Mouse (Mus musculus) left cerebral cortex, adult 18-20 months (tissue): ENCODE results near the gene Matk. TPM values are rescaled to one million over a fixed set of nuclear protein-coding genes. Genes with fewer than 3 reads are reported as not detected.
A peak's percentile ranks its signal among the peaks of the same experiment; 100 is the strongest.

Experiments
- DNase-seq, 2 experiments: peaks; one replicate each; pipeline ENCODE4 v3.0.0; 2021 to 2022; ENCODE audit warnings: low spot score in 2 of 2, mixed read lengths in 1 of 2
- total RNA-seq, 2 experiments: library from RNA; stranded (reverse); gene quantifications; 2 replicates each; pipeline ENCODE4 v1.2.3; 2021

The Matk gene
- total RNA-seq, 2 experiments from 2014 or later: 187 to 195 TPM

DNA sequence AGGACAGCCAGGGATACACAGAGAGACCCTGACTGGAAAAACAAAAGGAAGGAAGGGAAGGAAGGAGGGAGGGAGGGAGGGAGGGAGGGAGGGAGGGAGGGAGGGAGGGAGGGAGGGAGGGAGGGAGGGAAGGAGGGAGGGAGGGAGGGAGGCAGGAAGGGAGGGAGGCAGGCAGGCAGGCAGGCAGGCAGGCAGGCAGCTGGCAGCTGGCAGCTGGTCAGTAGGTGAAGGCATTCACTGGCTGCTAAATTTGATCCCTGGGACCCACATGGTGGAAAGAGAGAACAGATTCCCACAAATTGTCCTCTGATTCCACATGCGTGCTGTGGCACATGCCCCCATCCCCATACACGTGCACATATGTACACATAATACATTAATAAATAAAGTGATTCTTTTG is 14.1 kb upstream of the Matk start:
- no peak for DNase-seq

DNA sequence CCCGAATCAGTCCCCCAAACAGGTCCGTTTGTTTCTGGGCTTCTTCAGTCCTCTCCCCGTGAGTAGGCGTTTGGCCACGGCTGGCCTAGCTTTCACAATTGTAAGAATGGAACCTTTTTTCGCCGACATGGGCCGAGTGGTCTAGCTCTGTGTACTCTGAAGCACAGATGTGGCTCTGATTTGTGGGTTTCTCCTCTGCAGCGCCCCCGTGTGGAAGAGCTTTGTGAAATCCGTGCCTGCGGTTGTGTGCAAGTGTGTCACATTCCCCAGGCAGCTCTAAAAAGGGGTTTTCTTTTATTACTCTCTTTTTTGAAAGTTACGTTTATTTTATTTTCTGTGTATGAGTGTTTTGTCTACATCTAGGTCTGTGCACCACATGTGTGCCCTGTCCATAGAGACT is 11.9 kb upstream of the Matk start:
- peak; percentile 75 for DNase-seq

DNA sequence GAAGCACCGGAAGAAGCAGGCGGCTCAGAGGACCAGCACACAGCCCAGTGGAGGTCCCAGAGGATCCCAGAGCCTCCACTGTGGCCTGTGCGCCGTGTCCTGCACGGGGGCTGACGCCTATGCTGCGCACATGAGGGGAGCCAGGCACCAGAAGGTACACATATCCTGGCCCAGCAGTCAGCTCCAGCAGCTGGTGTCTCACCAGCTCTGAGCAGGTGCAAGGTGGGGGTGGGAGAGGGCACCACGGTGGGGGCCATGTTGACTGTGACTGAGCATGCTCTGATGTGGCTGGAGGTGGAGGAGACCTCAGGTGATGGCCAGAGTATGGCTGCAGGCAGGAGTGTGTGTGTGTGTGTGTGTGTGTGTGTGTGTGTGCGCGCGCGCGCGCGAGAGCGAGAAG is 10.7 kb upstream of the Matk start:
- no peak for DNase-seq

DNA sequence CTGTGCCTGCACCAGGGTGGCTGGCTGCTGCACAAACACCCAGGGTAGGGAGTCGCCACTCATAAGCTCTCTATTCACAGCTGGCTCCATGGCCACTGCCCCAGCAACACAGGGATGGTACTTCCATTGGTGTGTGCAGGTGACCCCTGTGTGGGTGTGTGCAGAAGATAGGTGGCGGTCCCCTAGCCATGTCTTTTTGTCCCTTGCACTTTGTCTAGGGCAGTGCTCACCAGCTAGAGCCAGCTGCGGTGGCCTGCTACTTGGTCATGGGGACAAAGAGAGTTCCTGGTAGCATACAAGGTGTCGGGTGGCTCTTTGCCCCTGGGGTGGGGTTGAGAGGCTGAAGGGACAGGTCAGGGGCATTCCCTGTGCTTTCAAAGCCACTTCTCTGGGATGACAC is 8.6 kb upstream of the Matk start:
- DNase-seq: no peak

DNA sequence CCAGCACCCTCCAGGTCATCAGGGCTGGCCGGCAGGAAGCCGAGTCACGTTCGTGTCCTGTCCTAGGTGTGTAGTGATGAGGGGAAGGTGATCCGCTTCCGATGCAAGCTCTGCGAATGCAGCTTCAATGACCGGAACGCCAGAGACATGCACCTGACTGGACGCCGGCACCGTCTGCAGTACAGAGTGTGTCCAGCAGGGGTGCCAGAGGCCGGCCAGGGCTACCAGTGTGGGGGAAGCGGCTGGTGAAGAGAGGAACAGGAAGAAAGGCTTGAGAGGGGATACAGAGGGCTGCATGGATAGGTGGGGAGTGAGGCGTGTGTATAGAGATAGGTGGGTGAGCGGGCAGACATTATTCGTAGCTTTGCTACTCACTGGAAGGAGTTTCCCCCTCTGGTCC is 8.1 kb upstream of the Matk start:
- peak; percentile 81 to 84 for DNase-seq

DNA sequence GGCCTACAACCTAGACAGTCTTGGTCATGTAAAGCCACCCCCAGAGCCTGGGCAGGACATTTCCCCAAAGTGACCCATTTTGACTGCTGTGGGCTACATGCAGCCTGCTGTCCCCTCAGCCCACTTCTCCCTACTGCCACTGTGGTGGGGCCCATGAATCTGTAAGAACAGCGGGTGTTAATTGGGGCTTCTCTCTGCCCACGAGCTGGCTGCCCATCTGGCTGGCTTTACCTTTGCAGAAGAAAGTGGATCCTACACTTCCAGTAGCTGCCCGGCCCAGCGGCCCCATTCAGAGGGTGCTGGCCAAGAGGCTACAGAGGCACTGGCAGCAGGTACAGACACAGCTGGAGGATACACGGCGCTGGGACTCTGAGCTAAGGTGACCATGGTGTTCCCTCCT is 7.6 kb upstream of the Matk start:
- peak in 1 of 2 experiments; percentile 69 for DNase-seq

DNA sequence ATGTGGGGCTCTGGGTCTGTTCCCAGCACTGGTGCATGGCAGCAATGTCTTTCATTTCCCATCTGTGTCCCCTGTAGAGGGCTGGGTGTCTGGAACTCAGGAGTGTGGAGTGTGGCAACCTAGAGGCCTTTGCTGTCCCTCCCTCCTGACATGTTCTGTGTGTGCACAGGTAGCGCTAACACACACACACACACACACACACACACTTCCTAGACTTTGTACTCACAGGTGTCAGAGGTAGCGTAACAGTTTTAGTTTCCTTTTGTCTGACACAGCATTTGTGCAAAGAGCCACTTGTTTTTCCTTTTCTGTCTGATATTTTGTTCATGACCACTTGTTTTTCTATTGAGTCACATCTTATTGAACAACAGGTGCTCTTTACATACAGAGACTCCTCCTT is 4.9 kb upstream of the Matk start:
- no peak for DNase-seq

DNA sequence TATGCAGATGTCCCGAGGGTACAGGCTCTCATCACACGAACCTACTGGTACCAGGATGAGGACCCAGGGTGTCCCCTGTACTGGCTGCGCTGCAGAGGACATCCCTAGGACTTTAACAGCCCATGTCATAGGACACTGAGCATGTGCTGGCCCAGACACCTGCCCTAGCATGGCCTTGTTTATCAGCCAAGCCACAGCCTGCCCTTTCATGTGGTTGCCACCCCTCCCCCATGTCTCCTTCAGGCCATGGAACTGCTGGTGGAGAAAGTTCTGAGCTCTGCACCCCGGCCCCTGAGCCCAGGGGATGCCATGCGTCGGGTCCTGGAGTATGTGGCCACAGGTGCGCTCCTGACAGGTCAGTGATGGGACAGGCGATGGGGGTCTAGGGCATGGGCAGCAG is 3.3 kb upstream of the Matk start:
- no peak for DNase-seq

DNA sequence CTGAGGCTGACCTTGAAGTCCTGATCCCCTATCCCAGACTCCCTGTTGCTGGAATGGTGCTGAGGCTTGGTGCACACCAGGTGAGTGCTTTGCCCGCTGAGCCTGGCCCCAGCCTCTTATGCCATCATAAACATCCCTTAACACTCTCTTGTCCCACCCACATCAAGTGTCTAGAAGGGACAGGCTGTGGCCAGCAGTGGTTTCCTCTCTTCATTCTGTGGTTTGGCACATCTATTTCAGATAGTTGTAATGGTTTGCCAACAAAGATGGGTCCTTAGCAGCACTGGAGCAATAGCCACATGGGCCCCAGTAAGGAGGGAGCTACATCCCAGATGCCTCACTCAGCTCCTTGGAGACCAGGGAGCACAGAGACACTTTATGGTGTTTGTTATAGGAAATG is 2.2 kb downstream of the Matk start:
- DNase-seq: no peak

DNA sequence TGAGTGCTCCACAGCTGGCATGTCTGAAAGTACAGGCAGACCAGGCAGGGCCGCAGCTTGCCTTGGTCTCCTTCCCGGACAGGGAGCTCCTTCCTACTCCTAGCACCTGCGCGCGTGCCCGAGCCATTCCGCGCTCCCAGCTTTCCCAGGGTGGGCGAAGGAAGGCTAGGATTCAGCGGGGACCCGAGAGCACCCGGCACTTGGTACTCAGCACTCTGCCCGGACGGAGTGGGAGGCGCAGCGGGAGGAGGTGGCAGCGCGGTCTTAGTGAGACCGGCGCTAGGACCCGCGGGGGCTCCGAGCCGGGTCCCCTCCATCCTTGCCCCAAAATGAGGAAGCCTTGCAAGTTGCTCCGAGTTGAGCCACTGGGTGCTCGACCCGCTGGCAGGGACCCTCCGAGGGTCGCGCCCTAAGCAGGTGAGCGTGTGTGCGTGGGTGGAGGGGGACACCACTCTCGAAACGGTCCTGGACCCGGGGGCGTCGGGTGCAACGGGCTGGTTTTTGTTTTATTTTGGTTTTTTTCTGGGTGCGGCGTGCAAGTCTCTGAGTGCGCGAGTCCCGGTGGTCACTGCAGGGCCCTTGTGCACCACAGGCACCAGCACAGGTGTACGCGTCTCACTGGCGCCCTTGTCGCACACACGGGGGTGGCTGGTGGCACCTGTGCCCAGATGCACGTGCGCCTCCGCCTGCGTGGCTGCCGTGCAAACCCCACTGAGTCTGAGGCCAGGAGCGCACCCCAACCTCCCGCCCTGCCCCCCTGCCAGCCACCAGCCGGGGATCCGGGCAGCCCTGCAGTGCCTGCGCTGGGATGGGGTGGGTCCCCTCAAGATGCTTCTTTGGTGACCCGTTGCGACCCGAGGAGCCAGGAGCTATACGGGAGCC is 4.7 kb downstream of the Matk start:
- DNase-seq: peak; percentile 58 to 67

DNA sequence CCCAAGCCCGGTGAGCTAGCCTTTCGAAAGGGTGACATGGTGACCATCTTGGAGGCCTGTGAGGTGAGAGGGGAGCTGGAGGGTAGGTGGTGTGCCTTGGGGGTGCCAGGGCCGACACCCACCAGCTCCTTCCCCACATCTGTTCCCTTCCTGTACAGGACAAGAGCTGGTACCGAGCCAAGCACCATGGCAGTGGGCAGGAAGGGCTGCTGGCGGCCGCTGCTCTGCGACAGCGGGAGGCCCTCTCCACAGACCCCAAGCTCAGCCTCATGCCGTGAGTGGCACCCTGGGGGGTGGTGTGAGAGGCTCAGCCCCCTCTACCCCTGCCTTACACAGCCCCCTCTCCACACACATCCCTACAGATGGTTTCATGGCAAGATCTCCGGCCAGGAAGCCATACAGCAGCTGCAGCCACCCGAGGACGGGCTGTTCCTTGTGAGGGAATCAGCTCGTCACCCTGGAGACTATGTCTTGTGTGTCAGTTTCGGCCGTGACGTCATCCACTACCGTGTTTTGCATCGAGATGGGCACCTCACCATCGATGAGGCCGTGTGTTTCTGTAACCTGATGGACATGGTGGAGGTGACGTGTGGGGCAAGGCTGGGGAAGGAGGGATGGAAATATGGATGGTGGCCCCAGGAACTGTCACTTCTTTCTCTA is 6.6 kb downstream of the Matk start:
- DNase-seq: peak in 1 of 2 experiments; percentile 53

DNA sequence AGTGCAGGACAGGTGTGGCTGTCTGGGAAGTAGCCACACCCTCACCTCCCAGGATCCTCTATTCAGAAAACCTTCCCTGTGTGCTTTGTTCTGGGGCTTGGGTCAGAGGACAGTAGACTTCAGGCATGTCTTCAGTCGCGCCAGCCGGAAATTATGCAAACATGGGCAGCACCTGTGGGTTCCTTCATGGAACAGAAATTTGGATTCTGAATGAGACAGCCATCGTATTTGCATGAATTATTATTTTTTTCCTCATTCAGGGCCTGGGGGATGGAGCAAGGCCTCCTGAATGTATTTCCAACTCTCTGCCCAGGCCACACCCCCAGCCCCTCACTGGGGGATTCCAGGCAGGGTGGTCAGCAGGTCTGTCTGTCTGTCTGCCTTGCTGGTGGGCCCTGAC is 8.3 kb downstream of the Matk start:
- no peak for DNase-seq

DNA sequence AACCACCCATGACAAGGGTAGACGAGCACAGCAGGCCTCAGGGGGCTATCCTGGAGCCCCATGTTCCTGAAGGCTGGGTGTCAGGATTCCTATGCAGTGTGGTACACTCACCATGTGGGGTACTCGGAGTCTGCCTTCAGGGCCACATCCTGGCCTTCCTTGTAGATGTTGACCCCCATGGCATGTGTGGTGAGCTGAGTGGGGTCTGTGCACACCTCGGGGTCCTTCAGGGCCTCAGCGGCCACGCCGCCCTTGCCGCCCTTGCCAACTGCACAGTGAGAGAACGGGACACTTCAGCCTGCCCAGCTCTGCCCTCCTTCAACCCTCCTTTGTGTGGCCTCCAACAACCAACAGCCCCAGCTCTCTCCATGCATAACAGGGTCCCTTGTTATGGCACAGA is 12.8 kb downstream of the Matk start:
- no peak for DNase-seq

DNA sequence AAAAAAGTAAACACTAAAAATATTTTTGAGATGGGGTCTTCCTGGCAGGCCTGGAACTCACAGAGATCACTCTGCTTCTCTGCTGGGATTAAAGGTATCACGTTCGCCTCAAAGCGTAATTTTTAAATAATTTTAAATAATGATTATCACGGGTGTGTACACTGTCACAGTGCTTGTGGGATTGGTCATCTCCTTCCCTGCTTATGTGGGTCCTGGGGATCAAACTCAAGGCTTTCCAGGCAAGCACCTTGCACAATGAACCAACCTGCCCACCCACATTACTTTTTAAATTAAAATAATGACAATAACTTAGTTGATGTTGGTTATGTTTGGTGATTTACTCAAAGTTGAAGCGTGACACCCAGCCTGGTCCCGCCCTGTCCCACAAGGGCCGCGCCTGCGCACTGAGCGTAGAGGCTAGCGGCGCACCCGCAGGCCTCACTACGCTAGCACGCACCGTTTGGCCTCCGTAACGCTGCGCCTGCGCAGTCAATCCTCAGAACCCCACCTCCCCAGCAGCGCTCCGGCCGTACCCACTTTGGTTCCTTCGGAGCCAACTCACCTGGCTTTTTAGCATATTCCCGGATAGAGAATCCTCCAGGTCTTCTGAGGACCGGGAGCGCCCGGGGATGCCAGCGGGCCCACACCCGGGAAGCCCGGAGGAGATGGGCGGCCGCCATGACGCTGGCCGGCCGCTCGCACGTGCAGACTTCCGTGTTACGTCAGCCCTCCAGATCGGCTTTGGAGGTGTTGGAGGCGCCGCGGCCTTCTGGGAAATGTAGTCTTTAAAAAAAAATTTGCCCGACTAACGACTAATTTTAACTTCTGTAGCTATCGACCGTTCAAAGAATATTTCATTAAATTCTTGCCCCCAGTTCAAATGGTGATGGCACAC is 13.7 kb downstream of the Matk start, which contains the start of the genes Mrpl54 and Apba3:
Gene Mrpl54 (minus strand): TSS at position 724 of the 895 bp plus-strand sequence.
Gene Apba3 (plus strand): TSS at position 750 of the 895 bp plus-strand sequence.
- DNase-seq: peak; percentile 95 to 97

DNA sequence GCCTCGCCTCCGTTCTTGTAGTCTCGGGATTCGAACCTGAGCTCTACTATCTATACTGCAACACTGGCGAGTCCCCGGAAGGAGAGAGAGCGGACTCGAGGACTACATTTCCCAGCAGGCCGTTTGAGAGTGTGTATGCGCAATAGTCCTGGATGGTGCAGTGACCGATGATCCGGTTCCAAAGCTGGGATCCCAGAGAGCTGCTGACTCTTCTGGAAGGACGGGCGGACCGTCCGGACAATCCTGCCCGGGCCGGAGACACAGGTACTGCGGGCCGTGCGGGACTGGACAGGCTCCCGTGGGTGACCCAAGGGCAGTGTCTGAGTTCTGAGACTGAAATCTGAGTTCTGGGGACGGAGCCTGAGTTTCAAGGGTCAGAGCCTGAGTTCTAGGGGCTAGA is 15.3 kb downstream of the Matk start:
- peak; percentile 81 to 85 for DNase-seq

DNA sequence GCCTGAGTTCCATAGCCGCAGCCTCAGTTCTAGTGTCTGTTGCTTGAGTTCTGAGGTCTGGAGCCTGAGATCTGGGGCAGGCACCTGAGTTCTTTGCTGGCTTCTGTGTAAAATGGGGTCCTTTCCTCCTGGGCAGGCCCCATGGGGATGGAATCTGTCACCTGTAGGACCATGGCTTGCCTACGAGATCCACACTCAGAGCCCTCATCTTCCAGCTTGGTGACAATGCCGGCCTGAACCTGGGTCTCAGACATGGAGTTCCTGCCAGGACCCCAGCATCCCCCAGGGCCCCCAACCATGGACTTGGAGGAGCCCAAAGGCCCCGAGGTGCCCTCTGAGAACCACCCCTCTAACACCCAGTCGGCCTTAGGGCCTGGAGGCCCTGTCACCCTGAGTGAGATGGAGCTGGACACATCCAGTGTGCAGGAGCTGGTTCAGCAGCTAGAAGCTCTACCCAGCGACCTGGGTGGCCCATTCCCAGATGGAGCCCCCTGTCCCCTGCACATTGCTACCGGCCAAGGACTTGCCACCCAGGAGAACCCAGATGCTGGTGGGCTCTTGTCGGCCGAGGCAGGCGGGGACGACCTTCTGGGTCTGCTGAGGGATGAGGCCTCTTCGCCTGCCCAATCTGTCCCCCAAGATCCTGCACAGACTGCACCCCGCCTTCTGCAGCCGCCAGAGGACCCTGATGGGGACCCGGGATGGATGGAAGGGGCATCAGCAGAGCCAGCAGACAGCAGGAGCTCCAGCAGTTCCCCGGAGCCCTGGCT is 16.1 kb downstream of the Matk start:
- no peak for DNase-seq

DNA sequence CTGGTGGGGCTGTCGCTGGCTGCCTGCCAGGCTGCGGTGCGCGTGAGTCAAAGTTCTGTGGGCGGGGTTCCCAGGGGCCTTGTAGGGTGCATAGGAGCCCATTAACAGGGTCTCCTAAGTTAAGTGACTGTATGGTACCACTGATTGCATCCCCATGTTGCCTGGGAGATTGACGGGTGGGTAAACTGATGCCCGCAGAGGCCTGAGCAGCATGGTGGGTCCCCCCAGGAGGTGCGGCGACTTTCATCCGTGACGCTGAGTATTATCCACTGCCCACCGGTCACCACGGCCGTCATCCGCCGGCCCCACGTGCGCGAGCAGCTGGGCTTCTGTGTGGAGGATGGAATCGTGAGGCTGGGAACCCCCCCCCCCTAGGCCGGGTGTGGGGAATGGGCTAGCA is 19.6 kb downstream of the Matk start:
- DNase-seq: no peak

DNA sequence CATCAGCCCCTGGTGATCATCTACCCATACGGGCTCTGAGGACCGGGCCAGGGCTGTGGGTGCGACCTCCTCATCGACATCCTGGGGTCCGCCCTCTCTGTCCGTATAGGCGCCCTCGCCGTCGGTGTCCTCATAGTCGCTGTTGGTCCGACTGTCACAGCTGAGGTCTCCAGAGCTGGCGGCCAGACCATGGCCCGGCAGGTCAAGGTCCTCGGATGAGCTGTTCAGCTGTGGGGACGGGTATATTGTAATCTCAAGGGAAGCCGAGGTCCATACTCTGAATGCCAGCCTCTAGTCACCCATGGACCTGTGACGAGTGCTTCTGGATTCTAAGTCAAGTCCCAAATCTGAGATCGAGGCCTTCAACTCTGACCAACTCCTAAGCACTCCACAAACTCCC is 21.1 kb downstream of the Matk start:
- no peak for DNase-seq

DNA sequence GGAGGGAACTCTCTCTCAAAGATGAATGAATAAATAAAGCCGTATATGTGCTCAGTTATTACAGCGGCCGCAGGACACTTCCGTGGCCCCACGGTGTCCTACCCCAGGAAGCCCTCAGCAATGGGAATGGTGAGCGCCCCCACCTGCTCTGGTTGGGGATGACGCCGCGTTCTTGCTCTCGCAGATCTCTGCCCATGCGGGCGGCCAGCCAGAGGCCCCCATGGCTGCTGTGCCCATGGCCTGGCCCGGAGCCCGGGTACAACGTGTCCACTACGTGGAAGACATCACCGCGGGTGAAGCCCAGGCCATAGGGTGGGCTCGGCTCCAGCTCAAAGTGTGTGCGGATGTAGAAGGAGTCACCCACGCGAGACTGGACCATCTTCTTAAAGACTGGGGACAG is 24.9 kb downstream of the Matk start:
- DNase-seq: no peak

DNA sequence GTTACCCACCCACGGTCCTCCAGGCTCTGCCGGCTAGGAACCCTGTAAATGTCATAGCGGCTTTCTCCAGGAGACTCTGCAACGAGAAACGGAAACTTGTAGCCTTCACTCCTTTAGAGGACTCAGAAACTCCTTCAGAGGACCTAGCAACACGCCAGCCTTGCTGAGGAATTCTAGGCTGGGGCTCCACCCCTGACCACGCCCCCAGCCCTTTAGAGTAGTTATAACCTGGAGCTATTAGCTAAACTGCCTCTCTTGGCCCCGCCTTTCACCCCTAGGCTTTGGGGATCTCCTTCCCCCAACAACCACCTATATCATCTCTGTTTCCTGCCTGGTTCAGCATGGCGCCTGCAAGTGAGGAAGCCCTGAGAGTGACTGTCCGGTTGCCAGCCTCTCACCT is 26.8 kb downstream of the Matk start:
- no peak for DNase-seq

DNA sequence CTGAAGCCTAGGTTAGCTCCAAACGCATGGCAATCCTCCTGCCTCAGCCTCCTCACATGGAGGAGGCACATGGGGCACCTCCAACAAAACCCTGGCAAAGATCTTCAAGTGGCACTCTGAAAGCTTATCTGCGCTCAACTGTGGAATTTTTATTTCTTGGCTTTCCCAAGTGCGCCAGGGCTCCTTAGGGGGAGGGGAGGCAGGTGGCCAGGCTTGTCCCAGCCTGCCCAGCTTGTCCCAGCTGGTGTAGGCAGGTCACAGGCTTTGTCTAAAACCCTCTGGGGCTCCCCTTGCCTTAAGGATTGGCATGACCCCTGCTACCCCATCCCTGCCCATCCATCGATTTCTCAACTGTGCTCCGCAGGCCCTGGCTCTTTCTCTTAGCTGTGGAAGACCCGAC is 31.5 kb downstream of the Matk start:
- no peak for DNase-seq
